Mouse (Mus musculus) forelimb bud, embryonic 11.5 days (tissue): ENCODE measurements around the gene Pbxip1.

Source experiments
- DNase-seq: peaks from one replicate; pipeline ENCODE4 v3.0.0-alpha.2; 2012; ENCODE audit warnings: low read depth, low spot score

Gene Pbxip1

DNA sequence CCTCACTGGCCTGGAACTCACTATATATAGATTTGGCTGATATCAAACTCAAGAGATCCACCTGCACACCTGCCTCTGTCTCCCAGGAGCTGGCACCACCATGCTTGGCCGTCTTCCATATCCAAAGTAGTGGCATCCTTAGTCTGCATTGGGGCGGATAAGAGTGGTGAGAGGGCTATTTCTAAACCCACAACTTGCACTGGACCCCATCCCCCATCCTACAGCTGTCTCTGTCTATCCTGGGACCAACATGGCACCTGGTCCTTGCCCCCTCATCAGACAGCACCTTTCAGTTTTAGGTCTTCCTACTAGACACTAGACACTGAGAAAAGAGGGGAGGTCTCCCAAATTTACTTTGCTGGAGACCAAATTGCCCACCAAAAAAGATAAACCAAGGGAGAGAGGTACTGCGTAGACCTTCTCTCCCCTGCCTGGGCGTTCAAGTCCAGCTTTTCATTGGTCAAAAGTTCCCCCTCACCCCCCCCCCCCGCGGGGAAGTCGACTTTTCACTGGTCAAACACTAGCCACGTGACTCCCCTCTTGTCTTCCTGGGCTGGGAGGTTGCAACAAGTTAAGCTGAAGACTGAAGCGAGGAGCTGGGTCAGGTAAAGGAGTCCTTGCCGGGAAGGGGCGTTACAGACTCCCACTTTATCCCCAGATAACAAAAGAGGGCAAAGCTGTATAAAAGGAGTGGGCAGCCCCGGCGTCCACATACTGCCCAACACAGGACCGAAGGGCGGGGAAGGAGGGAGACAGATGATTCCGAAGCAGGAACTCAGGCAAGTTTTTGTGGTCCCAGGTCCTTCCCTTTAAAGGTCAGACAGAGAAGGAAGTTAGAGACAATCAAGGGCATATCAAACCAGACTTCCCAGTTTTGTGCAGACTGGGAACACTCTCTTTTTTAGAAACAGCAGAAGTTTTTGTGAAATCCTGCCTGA is at the start of gene Pbxip1:
Gene Pbxip1 (plus strand): TSS at position 531 of the 938 bp plus-strand sequence.
- peak; percentile 75 for DNase-seq

DNA sequence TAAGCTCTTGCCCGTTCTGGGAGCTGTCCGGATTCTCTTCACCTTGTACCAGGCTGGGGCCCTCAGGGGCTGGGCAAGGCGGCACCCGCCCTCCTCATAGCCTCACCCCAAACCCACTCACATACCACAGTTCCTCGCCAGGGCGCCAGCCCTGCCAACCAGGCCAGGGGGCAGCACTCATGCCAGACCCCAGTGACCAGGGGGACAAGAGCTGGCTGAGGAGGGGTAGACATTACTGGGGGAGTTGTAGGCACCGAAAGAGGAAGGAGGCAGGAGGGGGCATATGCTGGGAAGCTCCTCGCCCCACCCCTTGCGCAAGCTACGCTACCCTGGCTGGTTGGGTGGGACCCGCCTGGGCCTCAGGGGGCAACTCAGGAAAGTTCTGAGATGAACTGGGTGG is 48.9 kb upstream of the Pbxip1 start:
- DNase-seq = no peak

GRCm38 (mm10) chr3:89388134-89388881 is 48.2 kb upstream of the Pbxip1 start:
- no peak for DNase-seq

DNA sequence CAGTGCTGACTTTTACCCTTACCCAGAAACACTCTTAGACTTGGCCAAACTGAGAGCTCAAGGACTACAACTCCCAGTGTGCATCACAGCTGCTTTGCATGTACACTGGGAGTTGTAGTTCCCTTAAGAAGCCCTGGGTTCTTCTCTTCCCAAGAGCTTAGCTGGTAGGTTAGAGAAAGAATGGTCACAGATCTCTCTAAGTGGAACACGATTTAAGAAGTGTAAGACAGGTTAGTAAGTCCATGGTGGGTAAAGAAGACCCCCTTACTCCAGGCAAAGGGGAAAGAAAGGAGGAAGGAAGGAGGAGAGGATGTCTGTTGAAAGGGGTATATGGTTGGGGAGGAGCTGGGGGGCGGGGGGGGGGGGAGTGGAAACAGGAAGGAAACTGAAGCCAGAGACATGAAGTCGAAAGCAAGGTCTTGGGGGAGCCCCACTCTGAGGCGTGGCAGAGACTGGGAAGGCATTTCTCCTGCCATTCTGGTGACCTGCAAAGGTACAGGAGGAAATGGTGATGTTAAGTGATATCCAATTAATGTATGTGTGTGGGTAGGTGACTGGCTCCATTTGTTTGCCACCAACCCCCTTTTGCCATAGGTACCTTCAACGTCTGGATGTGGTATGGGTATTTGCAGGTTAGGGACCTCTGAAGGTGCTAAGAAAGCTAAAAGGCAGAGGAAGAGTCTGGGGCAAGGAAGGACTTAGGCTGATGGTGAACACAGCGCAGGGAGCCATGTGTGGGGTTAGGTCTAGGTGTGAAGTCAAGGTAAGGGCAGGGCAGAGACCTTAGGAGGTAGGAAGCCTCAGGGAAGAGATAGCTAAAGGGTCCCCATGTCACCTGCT is 47.4 kb upstream of the Pbxip1 start:
- no peak for DNase-seq

- DNase-seq = no peak
Observed at GRCm38 (mm10) chr3:89390111-89390515, 46.4 kb upstream of the Pbxip1 start.

DNA sequence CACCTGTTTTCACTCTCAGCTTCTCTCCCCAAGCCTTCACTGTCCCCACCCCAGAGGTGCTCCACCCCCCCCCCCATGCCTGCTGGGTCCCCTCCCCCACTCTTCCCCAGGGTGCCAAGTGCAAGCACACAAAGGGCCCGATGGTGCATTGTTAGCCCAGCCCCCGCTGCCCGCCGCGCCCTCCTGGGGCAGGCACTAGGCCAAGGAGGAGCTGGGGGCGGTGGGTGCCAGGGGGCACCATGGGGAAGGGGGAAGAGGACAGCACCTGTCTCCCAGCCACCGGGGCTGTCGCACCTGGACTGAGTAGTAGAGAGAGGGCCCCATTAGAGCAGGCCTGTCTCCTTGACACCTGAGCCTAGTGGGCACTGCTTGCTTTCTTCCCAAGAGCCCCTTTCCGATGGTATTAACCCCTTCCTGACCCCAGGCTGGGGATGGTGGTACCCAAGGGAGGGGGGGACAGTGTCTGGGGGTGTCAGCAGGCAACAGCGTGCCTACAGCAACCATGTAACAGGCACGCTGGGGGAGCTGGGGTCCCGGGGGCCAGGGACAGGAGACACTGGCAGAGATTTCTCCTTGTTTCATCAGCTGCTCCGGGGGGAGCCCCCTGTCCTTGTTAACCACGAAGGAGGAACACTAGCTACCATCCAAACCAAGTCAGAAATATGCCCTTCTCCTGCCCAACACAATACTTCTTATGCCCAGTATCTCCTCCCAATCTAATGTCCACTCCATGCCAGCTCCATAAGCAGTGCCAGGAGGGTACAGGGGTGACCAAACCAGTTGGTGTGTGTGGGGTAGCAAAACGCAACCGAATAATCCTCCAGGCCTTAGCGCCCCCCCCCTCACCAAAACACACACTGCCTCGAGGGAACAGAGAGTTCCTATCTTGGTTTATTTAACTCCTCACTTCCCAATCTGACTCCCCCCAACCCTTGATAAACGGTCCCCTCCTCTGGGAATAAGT is 45.5 kb upstream of the Pbxip1 start:
- DNase-seq = no peak

GRCm38 (mm10) chr3:89391663-89392511 is 44.6 kb upstream of the Pbxip1 start:
- no peak for DNase-seq

GRCm38 (mm10) chr3:89392871-89393311 is 43.6 kb upstream of the Pbxip1 start:
- DNase-seq = no peak

DNA sequence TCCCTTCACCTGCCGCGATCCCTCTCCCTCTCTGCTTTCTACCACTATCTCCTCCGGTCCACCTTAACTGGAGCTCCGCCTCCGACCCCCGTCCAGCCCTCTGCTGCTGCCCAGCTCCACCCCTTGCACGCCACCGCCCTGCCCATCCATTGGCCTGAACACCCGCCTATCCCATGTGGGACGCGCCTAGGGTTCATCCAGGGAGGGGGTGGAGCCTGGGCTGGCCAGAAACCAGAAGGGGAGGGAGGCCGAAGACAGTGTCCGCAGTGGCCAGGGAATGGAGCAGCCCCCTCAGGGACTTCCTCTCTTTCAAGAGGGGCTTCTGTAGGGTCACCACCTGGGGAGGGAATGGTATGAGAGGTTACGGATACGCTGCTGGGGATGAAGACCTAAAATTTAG is 42.9 kb upstream of the Pbxip1 start:
- peak; percentile 94 for DNase-seq

DNA sequence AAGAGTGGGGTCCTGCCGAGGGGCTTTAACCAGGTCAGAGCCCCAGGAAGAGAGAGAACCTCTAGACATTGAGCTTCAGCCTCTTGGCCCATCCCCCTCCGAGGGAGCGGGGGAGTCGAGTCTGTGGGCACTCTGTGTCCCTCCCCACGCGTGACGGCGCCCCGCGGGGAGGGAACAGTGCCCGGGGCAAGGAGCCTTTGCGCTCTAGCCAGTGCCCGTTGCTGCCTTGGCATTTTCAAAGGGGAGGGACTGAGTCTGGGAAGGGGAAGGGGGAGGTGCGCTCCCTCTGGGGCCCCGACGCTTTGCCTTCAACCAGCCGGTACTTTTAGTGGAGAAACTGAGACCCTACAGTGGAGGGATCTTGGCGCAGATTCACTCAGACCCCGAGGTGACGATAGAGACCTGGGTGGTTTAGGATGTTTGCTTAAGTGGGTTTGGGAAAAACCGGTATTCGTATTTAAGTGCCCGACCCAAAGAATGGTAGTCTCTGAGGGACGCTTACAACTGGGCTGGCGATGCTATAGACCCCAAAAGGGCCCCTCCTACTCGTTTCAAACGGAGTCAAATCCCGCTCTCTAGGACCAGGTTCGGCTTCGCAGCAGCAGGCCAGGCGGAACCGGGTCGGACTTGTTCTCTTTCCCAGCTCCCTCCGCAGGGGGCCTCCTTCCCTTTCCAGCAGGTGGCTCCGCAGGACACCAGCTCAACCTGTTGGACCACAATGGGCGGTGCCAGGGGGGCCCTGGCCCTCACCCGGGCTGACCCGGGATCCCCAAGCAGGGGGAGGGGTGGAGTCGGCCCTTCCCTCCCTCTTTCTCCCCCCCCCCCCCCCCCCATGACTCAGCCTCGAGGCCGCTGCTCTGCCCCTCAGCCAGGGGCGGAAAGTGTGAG is 42.3 kb upstream of the Pbxip1 start, which contains the start of gene Zbtb7b:
Gene Zbtb7b (minus strand): TSS at position 771 of the 888 bp plus-strand sequence.
- DNase-seq = peak; percentile 49

- DNase-seq = peak; percentile 81
Observed at GRCm38 (mm10) chr3:89394894-89395256, 41.6 kb upstream of the Pbxip1 start.

DNA sequence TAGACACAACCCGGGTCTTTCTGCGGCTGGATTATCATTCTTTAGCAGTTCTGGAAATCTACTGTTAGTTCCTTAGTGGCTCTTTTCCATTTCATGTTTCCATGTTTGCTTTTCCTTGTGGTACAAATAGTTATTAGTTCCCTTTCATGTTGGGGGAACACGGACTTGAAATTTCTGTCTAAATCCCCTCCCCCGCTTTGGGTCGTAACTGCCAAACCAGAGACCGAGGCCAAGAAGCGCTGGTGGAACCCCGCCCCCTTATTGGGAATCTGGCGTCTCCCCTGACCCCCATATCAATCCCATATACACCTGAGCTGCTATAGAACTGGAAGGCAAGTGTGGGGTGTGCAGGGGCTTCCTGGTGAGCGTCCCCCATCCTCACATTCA is 41.1 kb upstream of the Pbxip1 start:
- no peak for DNase-seq

GRCm38 (mm10) chr3:89395806-89396653 is 40.5 kb upstream of the Pbxip1 start:
- DNase-seq = peak; percentile 81

- DNase-seq = no peak
Observed at GRCm38 (mm10) chr3:89396654-89397005, 39.9 kb upstream of the Pbxip1 start.

GRCm38 (mm10) chr3:89401329-89401728 is 35.2 kb upstream of the Pbxip1 start:
- no peak for DNase-seq

- no peak for DNase-seq
Observed at GRCm38 (mm10) chr3:89402693-89403092, 33.8 kb upstream of the Pbxip1 start, which contains the start of gene Lenep. Gene Lenep, minus strand, starts transcription at chr3:89402793.

DNA sequence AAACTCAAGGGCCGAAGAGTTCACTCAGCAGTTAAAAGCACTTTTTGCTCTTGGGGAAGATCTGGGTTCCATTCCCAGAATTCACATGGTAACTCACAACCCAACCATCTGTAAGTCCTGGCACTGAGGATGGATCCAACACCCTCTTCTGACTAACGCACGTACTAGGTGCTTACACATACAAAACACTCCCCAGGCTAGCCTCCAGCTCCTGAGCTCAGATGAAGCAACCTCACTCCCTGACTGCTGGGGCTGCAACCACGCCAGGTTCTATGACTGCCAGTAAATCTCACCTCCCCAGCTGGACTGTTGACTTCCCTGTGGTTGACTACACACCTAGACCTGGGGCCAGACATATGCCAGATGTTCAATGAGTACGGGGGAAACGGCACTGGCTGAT is 29.6 kb upstream of the Pbxip1 start:
- no peak for DNase-seq

DNA sequence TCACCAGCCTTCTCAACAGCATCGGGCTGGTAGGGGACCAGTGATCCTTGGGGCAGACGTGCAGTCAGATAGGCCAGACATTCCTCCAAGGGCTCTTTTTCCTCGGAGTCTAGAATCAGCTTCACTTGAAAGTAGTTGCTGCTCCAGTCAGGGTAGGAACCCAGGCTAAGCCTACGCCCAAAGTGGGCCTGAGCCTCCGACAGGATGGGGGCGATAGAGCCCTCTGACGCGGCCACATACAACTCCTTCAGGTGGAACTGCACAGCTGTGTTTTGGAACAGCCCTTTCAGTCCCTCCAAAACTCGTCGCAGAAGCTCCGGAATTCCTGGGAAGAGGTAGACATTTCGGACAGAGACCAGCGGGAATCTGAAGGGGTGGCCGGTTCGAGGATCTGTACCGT is 28.1 kb upstream of the Pbxip1 start:
- no peak for DNase-seq
